Mouse (Mus musculus): ENCODE measurements around the gene Trp53inp2.

DNA sequence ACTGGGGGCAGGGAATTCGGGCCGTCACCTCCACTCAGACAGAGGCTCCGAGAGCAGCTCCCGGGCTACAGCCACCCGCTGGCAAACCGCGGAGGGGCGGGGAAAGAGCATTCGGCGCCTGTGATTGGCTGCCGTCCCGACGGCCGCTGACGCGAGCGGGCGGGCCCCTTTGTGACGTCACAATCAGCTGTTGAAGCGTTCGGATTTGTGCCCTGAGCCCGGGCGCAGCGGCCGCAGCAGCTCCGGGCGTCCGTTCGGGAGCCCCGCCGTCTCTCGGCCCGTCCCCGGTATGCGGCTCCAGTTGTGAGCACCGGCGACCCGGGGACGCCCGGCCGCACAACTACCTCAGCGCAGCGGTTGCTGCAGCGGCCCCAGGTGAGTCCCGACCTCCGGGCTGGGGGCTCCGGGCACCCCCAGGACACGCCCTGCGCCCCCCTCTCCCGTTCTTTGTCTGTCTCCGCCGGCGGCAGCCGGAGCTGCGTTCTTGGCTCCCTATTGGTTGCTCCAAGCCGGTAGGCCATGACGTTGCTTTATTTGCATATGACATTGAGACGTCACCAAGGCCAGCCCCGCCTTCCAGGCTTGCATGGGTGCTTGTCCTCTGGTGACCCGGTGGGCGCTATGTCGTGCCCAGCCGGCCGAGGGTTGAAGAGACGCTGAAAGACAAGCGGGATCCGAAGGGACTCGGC is 928 bp downstream of the Trp53inp2 start:
- TF ChIP-seq TAL1 (IDR thresholded peaks at IDR 0.05; ENCODE audit: low read length) (no peak), GATA1 (IDR thresholded peaks at IDR 0.05; ENCODE audit: low read length) (no peak)
